Mouse (Mus musculus) adrenal gland, adult 2 months (tissue): ENCODE results near the gene Upb1. TPM values are rescaled to one million over a fixed set of nuclear protein-coding genes. Genes with fewer than 3 reads are reported as not detected.
"Not testable (repeated sequence)": the region's sequence is repeated elsewhere in the genome, so short reads cannot be mapped to it uniquely, and the experiment has no call there.

Source experiments
- DNase-seq: peaks from one replicate; pipeline ENCODE4 v3.0.0; 2021
- polyA plus RNA-seq: library from polyadenylated mRNA; depleted of rRNA; stranded (reverse); fragments of >200 nt; gene quantifications from 2 replicates; pipeline ENCODE4 v1.2.3, GENCODE M21; 2012
- total RNA-seq, 2 experiments: library from RNA; stranded (reverse); gene quantifications; 2 replicates each; pipeline ENCODE4 v1.2.3; 2021

The Upb1 gene
- total and polyA plus RNA-seq, 3 experiments = 0.20 to 2.2 (median 0.72) TPM

GRCm38 (mm10) chr10:75451036-75451786, 50.3 kb downstream of the Upb1 start:
- DNase-seq = peak; percentile 70

GRCm38 (mm10) chr10:75456061-75456831, 55.3 kb downstream of the Upb1 start:
- peak; percentile 22 for DNase-seq

- DNase-seq = no peak
These were observed 56.9 kb downstream of the Upb1 start for GRCm38 (mm10) chr10:75457852-75458251.

- DNase-seq = no peak
These were observed 57.4 kb downstream of the Upb1 start for GRCm38 (mm10) chr10:75458329-75458728.

- no peak for DNase-seq
These were observed 61.8 kb downstream of the Upb1 start for GRCm38 (mm10) chr10:75462728-75463127.

GRCm38 (mm10) chr10:75465781-75466550, 65.1 kb downstream of the Upb1 start:
- peak; percentile 21 for DNase-seq

- DNase-seq = no peak
These were observed 72.5 kb downstream of the Upb1 start for GRCm38 (mm10) chr10:75473411-75473810.

GRCm38 (mm10) chr10:75474571-75474970, 73.7 kb downstream of the Upb1 start:
- DNase-seq = no peak

- not testable (repeated sequence) for DNase-seq
These were observed 74.4 kb downstream of the Upb1 start for GRCm38 (mm10) chr10:75475139-75475850.

- DNase-seq = peak; percentile 20
These were observed 76.1 kb downstream of the Upb1 start for GRCm38 (mm10) chr10:75477034-75477433.

GRCm38 (mm10) chr10:75479955-75480354, 79.0 kb downstream of the Upb1 start:
- DNase-seq = no peak

GRCm38 (mm10) chr10:75481703-75482102, 80.8 kb downstream of the Upb1 start:
- DNase-seq = no peak

- DNase-seq = no peak
These were observed 81.4 kb downstream of the Upb1 start for GRCm38 (mm10) chr10:75482271-75482670.

- DNase-seq = no peak
These were observed 82.1 kb downstream of the Upb1 start for GRCm38 (mm10) chr10:75482919-75483483.

GRCm38 (mm10) chr10:75484066-75484465, 83.2 kb downstream of the Upb1 start:
- DNase-seq = no peak

GRCm38 (mm10) chr10:75484767-75485166, 83.9 kb downstream of the Upb1 start:
- DNase-seq = no peak

- peak; percentile 73 for DNase-seq
These were observed 85.4 kb downstream of the Upb1 start for GRCm38 (mm10) chr10:75486086-75486979.

- DNase-seq = no peak
These were observed 86.2 kb downstream of the Upb1 start for GRCm38 (mm10) chr10:75487131-75487530.

- no peak for DNase-seq
These were observed 88.6 kb downstream of the Upb1 start for GRCm38 (mm10) chr10:75489522-75489921.

GRCm38 (mm10) chr10:75490731-75491130, 89.8 kb downstream of the Upb1 start:
- no peak for DNase-seq
